Mouse (Mus musculus) neural tube, embryonic 14.5 days (tissue): Measurements from ENCODE around the gene Bola3. TPM values are rescaled to one million over a fixed set of nuclear protein-coding genes. Genes with fewer than 3 reads are reported as not detected.

Experiments used
- ATAC-seq: fragments of 200-750 bp; cut with Nextera tagmentation; 2 replicates; pipeline ENCODE4 v1.8.0; 2017; ENCODE audit warnings: low read depth, mild to moderate bottlenecking, moderate TSS enrichment, moderate library complexity
- H3K27ac ChIP-seq: fragments of 300-500 bp; sonication (generic); 2 replicates; pipeline ENCODE4 v1.5.1; 2014; ENCODE audit warnings: low read depth, mild to moderate bottlenecking, control low read depth, low read length, moderate library complexity, mixed read lengths
- H3K27me3 ChIP-seq: fragments of 300-500 bp; sonication (generic); 2 replicates; pipeline ENCODE4 v1.6.1; 2014; ENCODE audit warnings: low read length; ENCODE audit not compliant: control insufficient read depth, insufficient read depth
- H3K36me3 ChIP-seq: fragments of 300-500 bp; sonication (generic); 2 replicates; pipeline ENCODE4 v1.6.1; 2014; ENCODE audit warnings: low read length, mixed read lengths; ENCODE audit not compliant: control insufficient read depth, insufficient read depth
- H3K4me1 ChIP-seq: fragments of 300-500 bp; sonication (generic); 2 replicates; pipeline ENCODE4 v1.6.1; 2014; ENCODE audit warnings: low read length; ENCODE audit not compliant: control insufficient read depth, insufficient read depth
- H3K4me2 ChIP-seq: fragments of 300-500 bp; sonication (generic); 2 replicates; pipeline ENCODE4 v1.6.1; 2014; ENCODE audit warnings: mild to moderate bottlenecking, low read depth, low read length, control low read depth
- H3K4me3 ChIP-seq: fragments of 300-500 bp; sonication (generic); 2 replicates; pipeline ENCODE4 v1.5.1; 2014; ENCODE audit warnings: low read depth, low read length, control low read depth, mixed read lengths
- H3K9ac ChIP-seq: fragments of 300-500 bp; sonication (generic); replicated peaks from 2 replicates; pipeline ENCODE4 v1.6.1; 2014; ENCODE audit warnings: low read depth, mild to moderate bottlenecking, control low read depth, low read length, mixed read lengths
- H3K9me3 ChIP-seq: fragments of 300-500 bp; sonication (generic); 2 replicates; pipeline ENCODE4 v1.6.1; 2016; ENCODE audit warnings: low read length; ENCODE audit not compliant: control insufficient read depth
- WGBS: fragments of 180-500 bp; shearing (Covaris S2); extraction: QIAGEN DNeasy Blood & Tissue Kit; methylation state at CpG from one replicate; pipeline ENCODE4 v1.1.7; 2014; 5-methylcytosine and 5-hydroxymethylcytosine counted together
- microRNA-seq: library from miRNA; unstranded; fragments of <30 nt; microRNA quantifications from one replicate; pipeline ENCODE4, GENCODE M21; 2016
- polyA plus RNA-seq: library from polyadenylated mRNA; unstranded; fragments of >200 nt; fragmentation: Nextera tagmentation; extraction: Ambion mirVana; gene quantifications from 2 replicates; pipeline ENCODE4 v1.2.1, GENCODE M21; 2014

Bola3 gene
- polyA plus RNA-seq, 1 experiment from 2014 or later: 57.5 TPM

- no peaks in the 10 kb centered on the region for H3K27me3 ChIP-seq
- no peak overlapping the region for H3K4me2 ChIP-seq
- no peaks in the 10 kb centered on the region for H3K4me1 ChIP-seq
- 88% methylated on average over 3 of the region's 3 CpGs for WGBS
- H3K36me3 ChIP-seq: peaks cover 48% of the 10 kb centered on the region
- H3K4me3 ChIP-seq: no peak overlapping the region
- H3K9ac ChIP-seq: no peak overlapping the region
- no peak overlapping the region for H3K27ac ChIP-seq
- no peak for ATAC-seq
- no peaks in the 10 kb centered on the region for H3K9me3 ChIP-seq
Measured at GRCm38 (mm10) chr6:83399790-83400189, 50.8 kb downstream of the Bola3 start.

GRCm38 (mm10) chr6:83403481-83403880 lies 54.5 kb downstream of the Bola3 start:
- ATAC-seq: no peak
- Histone ChIP-seq H3K4me2 (no peak overlapping the region), H3K27me3 (no peaks in the 10 kb centered on the region), H3K36me3 (peaks cover 34% of the 10 kb centered on the region), H3K4me1 (no peaks in the 10 kb centered on the region), H3K4me3 (no peak overlapping the region), H3K9me3 (no peaks in the 10 kb centered on the region), H3K9ac (no peak overlapping the region), H3K27ac (no peak overlapping the region)
- 95% methylated on average over 8 of the region's 8 CpGs for WGBS

- H3K9me3 ChIP-seq: no peaks in the 10 kb centered on the region
- H3K4me1 ChIP-seq: peaks cover 5% of the 10 kb centered on the region; the same call in 1 of the 2 replicates
- no peaks in the 10 kb centered on the region for H3K27me3 ChIP-seq
- no peak overlapping the region for H3K9ac ChIP-seq
- H3K4me2 ChIP-seq: no peak overlapping the region
- no peak overlapping the region for H3K27ac ChIP-seq
- no peak overlapping the region for H3K4me3 ChIP-seq
- peaks cover 34% of the 10 kb centered on the region for H3K36me3 ChIP-seq
- WGBS: 98% methylated on average over 13 of the region's 13 CpGs
- no peak for ATAC-seq
Measured at GRCm38 (mm10) chr6:83404571-83404970, 55.6 kb downstream of the Bola3 start.

- 91% methylated on average over 7 of the region's 7 CpGs for WGBS
- Histone ChIP-seq H3K9me3 (no peaks in the 10 kb centered on the region), H3K27ac (no peak overlapping the region), H3K9ac (no peak overlapping the region), H3K4me1 (peaks cover 12% of the 10 kb centered on the region), H3K27me3 (no peaks in the 10 kb centered on the region), H3K36me3 (peaks cover 34% of the 10 kb centered on the region), H3K4me2 (no peak overlapping the region), H3K4me3 (no peak overlapping the region)
- ATAC-seq: no peak
Measured at GRCm38 (mm10) chr6:83405511-83406064, 56.6 kb downstream of the Bola3 start.

GRCm38 (mm10) chr6:83408510-83408909 lies 59.6 kb downstream of the Bola3 start:
- Histone ChIP-seq H3K4me3 (no peak overlapping the region), H3K9me3 (no peaks in the 10 kb centered on the region), H3K9ac (no peak overlapping the region), H3K27me3 (no peaks in the 10 kb centered on the region), H3K36me3 (peaks cover 11% of the 10 kb centered on the region), H3K4me2 (no peak overlapping the region), H3K27ac (no peak overlapping the region), H3K4me1 (peaks cover 29% of the 10 kb centered on the region)
- WGBS: 90% methylated on average over 9 of the region's 9 CpGs
- ATAC-seq: no peak

Small RNAs within 50 kb of the gene (microRNA-seq; reads per million reads assigned to microRNA genes)
- not detected for gene Mir6374

Other genes with a start within 250 kb of the Bola3 start
- 5.6 and 6.3 TPM in 2 replicates for gene Ccdc142, start 247.5 kb upstream of the Bola3 start, polyA plus RNA-seq
- gene Gm42688, start 247.5 kb upstream of the Bola3 start, polyA plus RNA-seq: 3.7 and 4.3 TPM in 2 replicates
- 118 and 119 TPM in 2 replicates for gene Mrpl53, start 240.1 kb upstream of the Bola3 start, polyA plus RNA-seq
- 21.9 and 25.3 TPM in 2 replicates for gene Mogs, start 233.7 kb upstream of the Bola3 start, polyA plus RNA-seq
- 129 and 146 TPM in 2 replicates for gene Wbp1, start 227.6 kb upstream of the Bola3 start, polyA plus RNA-seq
- 13.5 and 14.3 TPM in 2 replicates for gene Ino80b, start 223.7 kb upstream of the Bola3 start, polyA plus RNA-seq
- gene Rtkn, start 213.7 kb upstream of the Bola3 start, polyA plus RNA-seq: 6.3 and 8.8 TPM in 2 replicates
- 18.2 and 25.7 TPM in 2 replicates for gene Wdr54, start 192.8 kb upstream of the Bola3 start, polyA plus RNA-seq
- 4.2 and 7.8 TPM in 2 replicates for gene 1700003E16Rik, start 192.7 kb upstream of the Bola3 start, polyA plus RNA-seq
- gene Dctn1, start 183.2 kb upstream of the Bola3 start, polyA plus RNA-seq: 122 and 147 TPM in 2 replicates
- not detected in 2 replicates for gene Slc4a5, start 129.3 kb upstream of the Bola3 start, polyA plus RNA-seq
- gene Mthfd2, start 23.2 kb upstream of the Bola3 start, polyA plus RNA-seq: 28.7 and 30.7 TPM in 2 replicates
- 22.3 and 32.2 TPM in 2 replicates for gene Mob1a, start 23.1 kb upstream of the Bola3 start, polyA plus RNA-seq
- gene Tet3, start 109.9 kb downstream of the Bola3 start, polyA plus RNA-seq: 47.7 and 67.0 TPM in 2 replicates
- 76.5 and 80.2 TPM in 2 replicates for gene Dguok, start 157.8 kb downstream of the Bola3 start, polyA plus RNA-seq
- gene Actg2, start 187.1 kb downstream of the Bola3 start, polyA plus RNA-seq: 0.80 and 1.1 TPM in 2 replicates
- 61.0 and 70.1 TPM in 2 replicates for gene Stambp, start 223.6 kb downstream of the Bola3 start, polyA plus RNA-seq